Mouse (Mus musculus) left cerebral cortex, postnatal 36 days (tissue): ENCODE measurements around the gene Sox5. TPM values are rescaled to one million over a fixed set of nuclear protein-coding genes. Genes with fewer than 3 reads are reported as not detected.
A peak's percentile ranks its signal among the peaks of the same experiment; 100 is the strongest.

ENCODE experiments used
- DNase-seq, 2 experiments: peaks; one replicate each; pipeline ENCODE4 v3.0.0; 2021 to 2022; ENCODE audit warnings: low spot score in 2 of 2, mixed read lengths in 1 of 2
- intact Hi-C: fragments of 180-260 bp; cut with DNase I; formaldehyde crosslinking; loops from one replicate; pipeline ENCODE4 v1.15.1; 2025
- total RNA-seq, 2 experiments: library from RNA; stranded (reverse); gene quantifications; 2 replicates each; pipeline ENCODE4 v1.2.3; 2021

Gene Sox5
- total RNA-seq, 2 experiments from 2014 or later = 52.1 to 57.9 TPM

GRCm38 (mm10) chr6:144106848-144107247 is 674.9 kb downstream of the Sox5 start:
- DNase-seq = no peak
- intact Hi-C loops = no loop called here

DNA sequence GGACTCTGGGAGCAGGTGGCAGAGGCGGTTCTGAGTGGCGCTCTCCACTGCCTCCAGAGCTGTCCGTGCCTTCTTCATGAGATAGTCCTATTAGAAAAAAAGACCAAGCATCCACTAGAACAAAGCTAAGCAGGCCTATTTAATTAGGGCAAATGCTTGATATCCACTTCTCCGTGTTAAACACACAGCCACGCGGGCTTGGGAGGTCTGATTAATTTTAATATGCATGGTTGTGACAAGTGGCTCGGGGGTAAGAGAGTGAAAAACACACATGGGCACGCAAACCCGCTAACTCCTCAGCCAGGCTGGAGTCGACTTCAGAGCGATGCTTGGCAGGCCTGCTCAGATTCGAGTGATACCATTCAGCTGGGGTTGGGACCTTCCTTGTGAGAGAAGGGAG is 676.1 kb downstream of the Sox5 start:
- no peak for DNase-seq
- intact Hi-C loops = no loop called here

- intact Hi-C loops = no loop called here
- no peak for DNase-seq
Measured at GRCm38 (mm10) chr6:144103612-144104011, 678.2 kb downstream of the Sox5 start.

GRCm38 (mm10) chr6:144100852-144101251 is 680.9 kb downstream of the Sox5 start:
- no peak for DNase-seq
- intact Hi-C loops = no loop called here

- peak; percentile 28 to 48 for DNase-seq
- intact Hi-C loops = no loop called here
Measured at GRCm38 (mm10) chr6:144098119-144098518, 683.7 kb downstream of the Sox5 start.

DNA sequence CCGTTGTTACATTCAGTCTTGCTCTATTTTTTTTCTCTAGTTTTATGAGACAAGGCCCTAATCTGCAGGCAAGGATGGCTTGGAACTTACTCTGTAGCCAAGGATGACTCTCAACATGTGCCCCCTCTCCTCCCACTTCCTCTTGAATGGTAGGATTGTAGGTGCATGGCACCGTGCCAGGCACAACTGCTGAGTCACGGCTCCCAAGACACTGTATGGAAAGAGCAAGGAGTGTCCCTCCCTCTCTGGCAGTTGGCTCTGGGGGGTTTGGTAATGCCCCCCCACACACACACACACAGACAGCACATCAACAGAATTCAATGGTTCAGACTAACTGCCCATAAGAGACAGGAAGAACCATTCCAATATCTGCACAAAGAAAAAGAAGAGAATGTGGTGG is 693.5 kb downstream of the Sox5 start:
- DNase-seq = peak in 1 of 2 experiments; percentile 26
- intact Hi-C loops = no loop called here

GRCm38 (mm10) chr6:144086096-144086810 is 695.5 kb downstream of the Sox5 start:
- intact Hi-C loops = no loop called here
- no peak for DNase-seq

- intact Hi-C loops = no loop called here
- DNase-seq = no peak
Measured at GRCm38 (mm10) chr6:144082297-144082696, 699.5 kb downstream of the Sox5 start.

GRCm38 (mm10) chr6:144077826-144078225 is 704.0 kb downstream of the Sox5 start:
- DNase-seq = no peak
- intact Hi-C loops = no loop called here

DNA sequence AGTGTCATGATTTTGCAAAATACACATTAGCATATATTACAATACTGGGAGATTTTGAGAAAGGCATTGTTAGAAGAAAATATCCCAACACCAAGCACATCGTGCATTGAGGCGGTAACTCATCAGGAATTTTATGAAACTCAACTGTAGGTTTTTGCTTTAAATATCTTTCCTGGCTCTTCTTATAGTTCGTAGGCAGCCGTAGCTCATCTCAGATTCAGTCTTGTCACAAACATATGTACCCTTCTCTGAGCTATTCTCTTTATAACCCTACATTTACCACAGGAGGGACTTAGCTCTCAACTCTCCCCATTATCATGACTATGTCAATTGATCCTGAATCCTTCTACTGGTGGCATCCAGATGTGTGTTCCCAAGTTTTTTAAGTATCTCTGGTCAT is 705.4 kb downstream of the Sox5 start:
- no peak for DNase-seq
- intact Hi-C loops = no loop called here

DNA sequence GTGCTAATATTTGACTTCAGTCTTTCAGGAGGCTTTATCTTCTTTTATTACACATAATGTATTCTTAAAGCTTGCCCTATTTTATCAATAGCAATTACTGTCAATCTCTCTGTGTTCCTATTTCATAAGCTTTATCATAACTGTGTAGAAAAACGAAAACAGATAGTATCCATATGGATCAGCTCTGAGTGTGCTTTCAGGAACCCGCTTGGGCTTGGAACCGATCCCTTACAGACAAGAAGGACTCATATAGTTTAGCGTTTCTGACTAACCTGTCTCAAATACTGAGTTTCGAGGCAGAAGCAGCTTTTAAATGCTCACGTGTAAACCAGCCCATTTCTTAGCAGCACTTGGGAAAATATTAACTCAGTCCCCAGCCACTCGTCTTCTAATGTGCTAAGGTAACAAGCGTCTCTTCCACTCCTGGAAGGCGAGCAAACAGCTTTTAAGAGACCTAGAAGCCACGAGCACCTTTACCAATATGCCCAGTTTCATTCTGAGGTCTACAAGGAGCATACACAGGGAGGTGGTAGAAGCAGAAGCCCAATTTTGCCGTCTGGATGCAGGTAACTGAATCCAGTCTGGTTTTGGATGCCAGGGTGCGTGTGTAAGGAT is 706.3 kb downstream of the Sox5 start:
- DNase-seq = no peak
- intact Hi-C loops = no loop called here

- intact Hi-C loops = no loop called here
Measured at GRCm38 (mm10) chr6:144074826-144075225, 707.0 kb downstream of the Sox5 start.

DNA sequence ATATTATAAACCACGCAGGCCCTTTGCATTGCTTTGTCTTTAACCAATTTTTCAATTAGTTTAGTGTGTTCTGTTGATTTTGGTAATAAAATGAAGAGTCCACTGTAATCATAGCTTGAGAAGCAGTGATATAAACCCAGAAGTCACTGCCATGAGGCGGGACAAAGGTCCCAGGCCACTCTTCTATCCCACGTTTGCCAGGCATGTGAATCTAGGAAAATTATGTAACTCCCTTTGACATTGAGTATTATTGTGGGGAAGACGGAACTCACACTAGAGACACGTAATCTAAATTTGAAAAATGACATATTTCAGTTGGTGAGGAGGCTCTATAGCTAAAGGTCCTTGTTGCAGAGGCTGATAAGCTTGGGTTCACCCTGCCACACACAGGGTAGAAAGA is 711.3 kb downstream of the Sox5 start:
- no peak for DNase-seq
- intact Hi-C loops = no loop called here

More at GRCm38 (mm10) chr6:144074826-144075225, 707.0 kb downstream of the Sox5 start:
- peak; percentile 58 to 63 for DNase-seq

- no peak for DNase-seq
- intact Hi-C loops = no loop called here
Measured at GRCm38 (mm10) chr6:144067491-144067890, 714.3 kb downstream of the Sox5 start.

DNA sequence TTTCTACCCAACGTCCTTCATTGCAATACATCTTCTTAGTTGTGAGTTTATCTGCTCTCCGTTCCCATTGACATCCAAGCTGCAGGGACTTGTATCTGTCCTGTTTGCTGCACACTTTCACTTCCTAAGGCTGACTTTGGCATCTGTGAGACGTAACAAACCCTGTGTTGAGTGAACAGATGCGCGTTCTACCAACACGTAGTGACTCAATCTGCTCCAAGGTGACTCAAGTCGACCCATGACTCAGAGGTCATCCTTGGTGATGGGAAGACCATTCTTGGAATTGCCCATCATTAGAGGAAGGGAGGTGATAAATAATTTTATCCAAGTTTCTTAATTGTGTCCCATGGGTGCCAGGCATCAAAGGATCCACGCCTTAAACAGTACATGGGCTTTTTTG is 719.3 kb downstream of the Sox5 start:
- DNase-seq = no peak
- intact Hi-C loops = no loop called here

DNA sequence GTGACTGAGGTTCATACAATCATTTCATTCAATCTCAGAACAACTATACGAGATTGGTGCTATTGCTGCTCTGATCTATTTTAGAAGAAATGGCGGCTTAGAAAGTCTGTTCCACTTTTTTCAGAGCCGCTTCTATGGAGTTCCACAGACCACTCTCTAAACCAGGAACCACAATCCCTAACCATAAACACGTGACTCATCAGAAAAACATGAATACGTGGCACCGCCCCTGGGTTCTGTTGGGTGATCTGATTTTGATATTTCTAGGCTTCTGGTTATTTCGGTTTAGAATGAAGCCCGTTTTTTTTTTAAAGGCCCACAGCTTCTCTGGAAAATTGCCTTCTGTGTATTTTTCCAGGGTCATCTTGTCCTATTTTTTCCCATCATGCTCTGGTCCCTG is 720.0 kb downstream of the Sox5 start:
- no peak for DNase-seq
- intact Hi-C loops = no loop called here

DNA sequence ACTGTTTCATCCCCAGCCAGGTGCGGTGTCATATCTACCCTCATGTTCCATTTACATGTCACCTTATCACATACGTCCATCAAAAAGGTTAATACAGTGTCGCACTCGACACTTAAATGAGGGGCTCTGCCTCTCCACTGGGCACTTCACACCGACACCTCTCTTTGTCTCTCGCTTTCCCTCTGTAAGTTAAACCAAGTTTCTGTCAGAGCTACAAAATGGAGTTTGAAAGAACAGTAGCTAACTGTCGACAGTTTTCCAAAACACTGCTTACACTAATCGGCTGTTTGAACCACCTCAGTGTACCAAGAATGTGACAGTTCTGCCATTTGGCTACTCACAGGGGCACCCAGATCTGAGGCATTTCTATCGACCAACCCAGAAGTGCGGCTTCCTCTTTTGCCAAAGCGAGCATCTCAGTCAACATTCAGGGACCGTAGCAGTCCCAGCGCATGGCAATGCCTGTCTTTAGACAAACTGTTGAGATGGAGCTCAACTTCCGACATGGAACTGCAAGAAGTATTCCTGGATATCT is 724.6 kb downstream of the Sox5 start:
- intact Hi-C loops = loop anchor here (5.0 kb wide), 1 partner anchor 150 kb away; no protein-coding TSS in a partner anchor
- no peak for DNase-seq

GRCm38 (mm10) chr6:144056252-144057097 is 725.3 kb downstream of the Sox5 start:
- DNase-seq = peak; percentile 47 to 56
- intact Hi-C loops = loop anchor here (5.0 kb wide), 1 partner anchor 151 kb away; no protein-coding TSS in a partner anchor

- intact Hi-C loops = no loop called here
- no peak for DNase-seq
Measured at GRCm38 (mm10) chr6:144052487-144052886, 729.3 kb downstream of the Sox5 start.

- intact Hi-C loops = no loop called here
- DNase-seq = no peak
Measured at GRCm38 (mm10) chr6:144051316-144051715, 730.5 kb downstream of the Sox5 start.
